Mouse (Mus musculus): ENCODE measurements at regions not wholly inside any gene's neighbourhood (a gene's known extent, or its start where the extent isn't known, plus 50 kb on each side); places are given as distances from the start of the nearest gene placed in this dataset.

DNA sequence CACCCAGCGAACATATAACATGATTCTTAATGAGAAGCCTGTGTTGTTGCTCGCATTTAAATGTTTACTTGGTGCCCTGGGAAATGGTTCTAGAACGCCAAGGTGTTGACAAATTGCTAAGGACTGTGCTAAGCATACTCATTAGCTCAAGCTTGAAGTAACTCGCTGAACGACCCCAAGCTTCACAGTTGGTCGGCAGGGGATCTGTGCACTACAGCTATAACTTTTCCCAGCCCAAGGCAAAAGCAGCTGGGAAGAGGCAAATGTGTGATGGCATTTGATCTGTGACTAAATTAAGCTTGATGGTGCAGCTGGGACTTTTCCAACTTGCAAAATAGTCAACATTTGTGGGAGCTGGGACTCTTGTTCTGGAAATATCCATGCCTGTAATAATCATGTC is 268.6 kb downstream of the Car8 start:
- Histone ChIP-seq H3K4me3 (replicated peaks; ENCODE audit: control insufficient read depth, low read depth, low read length) (no peak overlapping the region), H3K4me1 (ENCODE audit: control insufficient read depth, insufficient read depth, low read length) (no peaks in the 10 kb centered on the region), H3K27ac (ENCODE audit: control insufficient read depth, insufficient read depth, low read depth, low read length, poor library complexity) (no peak overlapping the region)
- TF ChIP-seq CTCF (IDR thresholded peaks at IDR 0.05; ENCODE audit: control insufficient read depth, insufficient read depth, low read length) (no peak), POLR2A (IDR thresholded peaks at IDR 0.05; ENCODE audit: borderline replicate concordance, control insufficient read depth, low read depth, low read length) (no peak)
- 77% methylated on average over 6 of the region's 6 CpGs for WGBS

DNA sequence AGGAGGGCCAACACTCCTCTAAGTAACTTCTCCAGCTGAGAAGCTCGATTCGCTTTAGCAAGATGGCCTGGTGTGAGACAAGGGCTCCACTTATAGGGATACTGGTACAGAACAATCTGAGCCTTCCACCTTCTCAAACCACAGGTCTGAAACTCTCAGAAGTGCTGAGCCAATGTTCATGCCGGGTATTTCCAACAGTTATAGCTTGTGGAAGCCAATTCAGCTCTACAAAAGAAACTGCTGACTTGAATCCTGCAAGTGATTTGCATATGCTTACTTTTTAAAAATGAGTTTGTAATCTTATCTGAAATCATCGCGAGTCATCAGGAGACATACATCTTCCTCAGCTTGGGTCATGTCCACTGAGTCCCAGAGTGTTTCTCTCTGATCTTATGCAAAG is 273.2 kb downstream of the Car8 start:
- H3K4me3 ChIP-seq (replicated peaks; ENCODE audit: control insufficient read depth, low read depth, low read length): no peak overlapping the region
- TF ChIP-seq CTCF (IDR thresholded peaks at IDR 0.05; ENCODE audit: control insufficient read depth, insufficient read depth, low read length) (no peak), POLR2A (IDR thresholded peaks at IDR 0.05; ENCODE audit: borderline replicate concordance, control insufficient read depth, low read depth, low read length) (no peak)
- no peak overlapping the region for H3K27ac ChIP-seq (ENCODE audit: control insufficient read depth, insufficient read depth, low read depth, low read length, poor library complexity)
- no peaks in the 10 kb centered on the region; the same call in 1 of the 2 replicates for H3K4me1 ChIP-seq (ENCODE audit: control insufficient read depth, insufficient read depth, low read length)
- 86% methylated on average over 5 of the region's 5 CpGs for WGBS

DNA sequence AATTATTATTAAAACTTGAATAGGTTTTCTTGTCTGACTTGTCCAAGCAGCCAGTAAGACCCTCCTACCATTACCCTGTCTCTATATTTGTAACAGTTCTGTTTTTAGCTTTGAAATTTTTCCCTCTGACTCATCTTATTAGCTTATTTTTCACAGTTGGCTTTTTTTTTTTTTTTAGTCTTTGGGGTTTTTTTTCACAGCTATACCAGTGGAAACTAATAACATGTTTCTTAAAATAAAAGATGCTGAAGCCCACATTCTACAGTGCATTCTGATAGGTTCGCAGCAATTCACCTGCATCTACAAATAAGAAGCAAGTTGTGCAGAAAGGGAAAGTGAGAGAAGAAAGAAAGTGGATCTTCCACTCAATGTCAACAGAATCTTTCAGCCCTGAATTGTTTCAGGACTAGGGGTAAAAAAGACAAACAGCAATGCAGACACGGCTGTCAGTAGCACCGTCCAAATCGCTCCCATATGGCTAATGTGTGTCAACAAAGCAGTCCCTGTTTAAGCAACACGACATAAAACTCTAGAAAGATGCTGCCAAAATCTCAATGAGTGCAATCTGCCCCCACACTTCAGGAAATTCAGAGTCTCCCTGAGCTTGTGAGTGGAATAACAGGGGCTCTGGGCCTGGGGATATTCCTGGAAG is 277.2 kb downstream of the Car8 start:
- Histone ChIP-seq H3K4me3 (replicated peaks; ENCODE audit: control insufficient read depth, low read depth, low read length) (no peak overlapping the region), H3K4me1 (ENCODE audit: control insufficient read depth, insufficient read depth, low read length) (no peaks in the 10 kb centered on the region; the same call in 1 of the 2 replicates), H3K27ac (ENCODE audit: control insufficient read depth, insufficient read depth, low read depth, low read length, poor library complexity) (no peak overlapping the region)
- 82% methylated on average over 5 of the region's 5 CpGs for WGBS
- no peak for TF ChIP-seq CTCF (IDR thresholded peaks at IDR 0.05; ENCODE audit: control insufficient read depth, insufficient read depth, low read length)
- no peak for TF ChIP-seq POLR2A (IDR thresholded peaks at IDR 0.05; ENCODE audit: borderline replicate concordance, control insufficient read depth, low read depth, low read length)

DNA sequence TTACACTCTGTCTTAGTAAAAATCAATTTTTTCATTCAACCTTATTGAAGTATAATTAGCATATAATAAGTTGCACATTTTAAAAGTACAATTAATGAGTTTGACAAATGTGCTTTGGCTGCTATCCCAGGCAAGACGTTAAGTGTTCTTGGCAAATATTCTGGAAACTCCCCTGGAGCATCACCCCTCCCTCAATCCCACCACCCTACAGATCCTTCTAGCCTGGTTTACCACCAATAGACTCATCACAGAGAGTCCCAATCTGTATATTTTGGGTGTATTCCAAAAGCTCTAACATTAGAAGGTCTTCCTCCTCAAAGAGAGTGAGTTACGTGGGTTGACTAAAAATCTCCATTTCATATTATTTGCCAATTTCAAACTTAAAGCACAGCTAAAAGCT is 278.5 kb downstream of the Car8 start:
- Histone ChIP-seq H3K27ac (ENCODE audit: control insufficient read depth, insufficient read depth, low read depth, low read length, poor library complexity) (no peak overlapping the region), H3K4me1 (ENCODE audit: control insufficient read depth, insufficient read depth, low read length) (no peaks in the 10 kb centered on the region; the same call in 1 of the 2 replicates), H3K4me3 (replicated peaks; ENCODE audit: control insufficient read depth, low read depth, low read length) (no peak overlapping the region)
- no peak for TF ChIP-seq POLR2A (IDR thresholded peaks at IDR 0.05; ENCODE audit: borderline replicate concordance, control insufficient read depth, low read depth, low read length)
- TF ChIP-seq CTCF (IDR thresholded peaks at IDR 0.05; ENCODE audit: control insufficient read depth, insufficient read depth, low read length): no peak
- WGBS: 78% methylated on average over 2 of the region's 2 CpGs

- H3K4me3 ChIP-seq (replicated peaks; ENCODE audit: control insufficient read depth, low read depth, low read length): no peak overlapping the region
- no peak overlapping the region for H3K27ac ChIP-seq (ENCODE audit: control insufficient read depth, insufficient read depth, low read depth, low read length, poor library complexity)
- TF ChIP-seq POLR2A (IDR thresholded peaks at IDR 0.05; ENCODE audit: borderline replicate concordance, control insufficient read depth, low read depth, low read length) (no peak), CTCF (IDR thresholded peaks at IDR 0.05; ENCODE audit: control insufficient read depth, insufficient read depth, low read length) (no peak)
- 74% methylated on average over 1 of the region's 1 CpGs for WGBS
- H3K4me1 ChIP-seq (ENCODE audit: control insufficient read depth, insufficient read depth, low read length): no peaks in the 10 kb centered on the region
These were observed 290.8 kb downstream of the Car8 start for GRCm38 (mm10) chr4:7948020-7948419.

DNA sequence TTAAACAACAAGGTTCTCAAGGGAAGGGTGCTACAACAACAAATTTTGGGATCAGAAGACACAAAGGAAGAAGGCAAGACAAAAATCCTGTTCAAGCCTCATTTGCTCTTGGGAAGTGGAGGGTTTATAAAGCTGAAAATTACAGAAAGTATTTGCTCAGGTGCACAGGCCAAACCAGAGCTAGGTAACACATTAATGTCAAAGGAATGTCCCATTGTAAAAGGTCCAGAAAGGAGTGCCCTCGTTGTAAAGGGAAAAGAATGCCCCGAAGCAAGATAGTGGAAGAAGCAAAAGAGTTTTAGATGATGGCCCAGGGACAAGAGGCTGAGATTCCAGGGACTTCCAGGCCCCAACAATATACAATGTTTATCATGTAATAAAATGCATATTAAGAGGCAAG is 317.3 kb downstream of the Car8 start:
- H3K27ac ChIP-seq (ENCODE audit: control insufficient read depth, insufficient read depth, low read depth, low read length, poor library complexity): no peak overlapping the region
- no peak overlapping the region for H3K4me3 ChIP-seq (replicated peaks; ENCODE audit: control insufficient read depth, low read depth, low read length)
- WGBS: 64% methylated on average over 2 of the region's 2 CpGs
- no peaks in the 10 kb centered on the region for H3K4me1 ChIP-seq (ENCODE audit: control insufficient read depth, insufficient read depth, low read length)
- TF ChIP-seq POLR2A (IDR thresholded peaks at IDR 0.05; ENCODE audit: borderline replicate concordance, control insufficient read depth, low read depth, low read length): no peak

DNA sequence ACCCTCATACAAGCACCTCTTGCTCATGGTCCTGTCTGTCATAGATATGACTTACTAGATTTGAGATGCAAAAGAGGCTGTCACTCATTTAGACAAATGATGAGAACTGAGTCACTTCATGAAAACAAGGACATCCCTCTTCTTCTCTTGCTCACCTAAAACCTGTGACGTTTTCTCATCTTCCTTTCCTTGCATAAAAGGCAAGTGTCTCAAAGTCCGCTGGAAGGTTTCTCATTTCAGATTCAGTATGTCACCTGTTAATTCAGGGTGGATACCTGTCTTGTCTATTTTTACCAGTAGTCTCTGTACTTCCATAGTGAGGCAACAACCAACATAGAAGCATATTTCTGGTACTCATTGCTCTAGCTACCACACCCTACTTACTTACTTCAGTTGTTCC is 325.6 kb downstream of the Car8 start:
- TF ChIP-seq CTCF (IDR thresholded peaks at IDR 0.05; ENCODE audit: control insufficient read depth, insufficient read depth, low read length) (no peak), POLR2A (IDR thresholded peaks at IDR 0.05; ENCODE audit: borderline replicate concordance, control insufficient read depth, low read depth, low read length) (no peak)
- Histone ChIP-seq H3K4me3 (replicated peaks; ENCODE audit: control insufficient read depth, low read depth, low read length) (no peak overlapping the region), H3K27ac (ENCODE audit: control insufficient read depth, insufficient read depth, low read depth, low read length, poor library complexity) (no peak overlapping the region), H3K4me1 (ENCODE audit: control insufficient read depth, insufficient read depth, low read length) (no peaks in the 10 kb centered on the region)
- WGBS: 87% methylated on average over 2 of the region's 2 CpGs

- no peaks in the 10 kb centered on the region for H3K4me1 ChIP-seq (ENCODE audit: control insufficient read depth, insufficient read depth, low read length)
- 37% methylated on average over 2 of the region's 2 CpGs for WGBS
These were observed 326.2 kb downstream of the Car8 start for GRCm38 (mm10) chr4:7912675-7913074.

DNA sequence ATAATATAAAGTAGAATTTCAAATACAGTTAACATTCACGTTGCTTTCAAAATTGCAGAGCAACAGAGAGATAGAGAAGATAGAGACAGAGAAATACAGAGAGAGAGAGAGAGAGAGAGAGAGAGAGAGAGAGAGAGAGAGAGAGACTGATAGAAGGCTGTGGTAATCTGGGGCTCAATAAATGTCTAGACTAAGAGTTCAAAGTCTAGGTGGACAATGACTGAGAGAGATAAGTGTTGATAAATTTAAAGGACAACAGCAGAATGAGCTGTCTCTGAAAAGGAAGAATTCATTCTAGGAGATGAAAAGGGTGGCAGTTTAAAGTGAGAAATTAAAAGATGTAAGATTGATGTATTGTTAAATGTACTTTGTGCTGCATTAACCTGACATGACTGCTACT is 335.7 kb downstream of the Car8 start:
- Histone ChIP-seq H3K4me1 (ENCODE audit: control insufficient read depth, insufficient read depth, low read length) (no peaks in the 10 kb centered on the region), H3K4me3 (replicated peaks; ENCODE audit: control insufficient read depth, low read depth, low read length) (no peak overlapping the region), H3K27ac (ENCODE audit: control insufficient read depth, insufficient read depth, low read depth, low read length, poor library complexity) (no peak overlapping the region)
- TF ChIP-seq POLR2A (IDR thresholded peaks at IDR 0.05; ENCODE audit: borderline replicate concordance, control insufficient read depth, low read depth, low read length) (no peak), CTCF (IDR thresholded peaks at IDR 0.05; ENCODE audit: control insufficient read depth, insufficient read depth, low read length) (no peak)
- WGBS: 62% methylated on average over 1 of the region's 1 CpGs

More at GRCm38 (mm10) chr4:7912675-7913074, 326.2 kb downstream of the Car8 start:
- no peak overlapping the region for H3K27ac ChIP-seq (ENCODE audit: control insufficient read depth, insufficient read depth, low read depth, low read length, poor library complexity)
- TF ChIP-seq POLR2A (IDR thresholded peaks at IDR 0.05; ENCODE audit: borderline replicate concordance, control insufficient read depth, low read depth, low read length) (no peak), CTCF (IDR thresholded peaks at IDR 0.05; ENCODE audit: control insufficient read depth, insufficient read depth, low read length) (no peak)
- no peak overlapping the region for H3K4me3 ChIP-seq (replicated peaks; ENCODE audit: control insufficient read depth, low read depth, low read length)

All from bone marrow, adult 2 months (tissue).